Mouse (Mus musculus) common myeloid progenitor, adult 5-6 weeks (primary cell): ENCODE measurements around the gene Vps8. TPM values are rescaled to one million over a fixed set of nuclear protein-coding genes. Genes with fewer than 3 reads are reported as not detected.

Experiments used
- ATAC-seq: replicated peaks from 2 replicates; pipeline ENCODE4 v1.8.0; 2016; ENCODE audit warnings: low read depth, mild to moderate bottlenecking, moderate TSS enrichment, inconsistent platforms; ENCODE audit not compliant: poor library complexity, severe bottlenecking
- total RNA-seq: library from RNA; stranded (forward); fragments of 200-1000, 187-1606 nt; gene quantifications from 2 replicates; pipeline ENCODE4 v1.2.3, GENCODE M21; 2017

Gene Vps8
- total RNA-seq, 1 experiment from 2014 or later: 26.0 TPM

GRCm38 (mm10) chr16:21402068-21402467, 20.9 kb upstream of the Vps8 start:
- ATAC-seq: no peak

- ATAC-seq: peak; percentile 53
Observed at GRCm38 (mm10) chr16:21403402-21403801, 19.5 kb upstream of the Vps8 start.

- no peak for ATAC-seq
Observed at GRCm38 (mm10) chr16:21404631-21405030, 18.3 kb upstream of the Vps8 start.

- no peak for ATAC-seq
Observed at GRCm38 (mm10) chr16:21405224-21405969, 17.5 kb upstream of the Vps8 start.

GRCm38 (mm10) chr16:21406136-21406535, 16.8 kb upstream of the Vps8 start:
- no peak for ATAC-seq

- ATAC-seq: peak; percentile 81
Observed at GRCm38 (mm10) chr16:21411779-21412178, 11.1 kb upstream of the Vps8 start.

GRCm38 (mm10) chr16:21412593-21413047, 10.3 kb upstream of the Vps8 start:
- ATAC-seq: peak; percentile 93

- no peak for ATAC-seq
Observed at GRCm38 (mm10) chr16:21413819-21414218, 9.1 kb upstream of the Vps8 start.

GRCm38 (mm10) chr16:21415128-21415527, 7.8 kb upstream of the Vps8 start:
- ATAC-seq: no peak

- ATAC-seq: no peak
Observed at GRCm38 (mm10) chr16:21418012-21418411, 4.9 kb upstream of the Vps8 start.

- ATAC-seq: peak; percentile 48
Observed at GRCm38 (mm10) chr16:21423546-21423910, 610 bp downstream of the Vps8 start.

- ATAC-seq: no peak
Observed at GRCm38 (mm10) chr16:21428131-21428530, 5.2 kb downstream of the Vps8 start.

- no peak for ATAC-seq
Observed at GRCm38 (mm10) chr16:21430377-21431060, 7.6 kb downstream of the Vps8 start.

- ATAC-seq: no peak
Observed at GRCm38 (mm10) chr16:21431614-21432013, 8.7 kb downstream of the Vps8 start.

GRCm38 (mm10) chr16:21433543-21433942, 10.6 kb downstream of the Vps8 start:
- no peak for ATAC-seq

GRCm38 (mm10) chr16:21441012-21441411, 18.1 kb downstream of the Vps8 start:
- no peak for ATAC-seq

- ATAC-seq: no peak
Observed at GRCm38 (mm10) chr16:21445026-21445625, 22.2 kb downstream of the Vps8 start.

GRCm38 (mm10) chr16:21447447-21447846, 24.5 kb downstream of the Vps8 start:
- no peak for ATAC-seq

GRCm38 (mm10) chr16:21448464-21448863, 25.5 kb downstream of the Vps8 start:
- no peak for ATAC-seq

- ATAC-seq: no peak
Observed at GRCm38 (mm10) chr16:21449890-21450289, 27.0 kb downstream of the Vps8 start.

- ATAC-seq: no peak
Observed at GRCm38 (mm10) chr16:21452569-21452968, 29.7 kb downstream of the Vps8 start.
